Mouse (Mus musculus): Measurements from ENCODE around the gene Smim17. TPM values are rescaled to one million over a fixed set of nuclear protein-coding genes. Genes with fewer than 3 reads are reported as not detected.
"Not testable (repeated sequence)": the region's sequence is repeated elsewhere in the genome, so short reads cannot be mapped to it uniquely, and the experiment has no call there.

Gene Smim17
- polyA plus RNA-seq, 1 experiment, result not detected

GRCm38 (mm10) chr7:6466951-6467350, 68.4 kb downstream of the Smim17 start, which contains the start of gene Olfr1346:
TSS of gene Olfr1346 (plus strand) at chr7:6467101.
- H3K4me3 ChIP-seq (ENCODE audit: insufficient read depth, low read length), result no peak within 1 kb of the TSS
- H3K27ac ChIP-seq (ENCODE audit: insufficient read depth, low read length), result no peak within 1 kb of the TSS
- no peaks in the 10 kb centered on the region for H3K4me1 ChIP-seq (ENCODE audit: control insufficient read depth, insufficient read depth, low read length)
- TF ChIP-seq CTCF (IDR thresholded peaks at IDR 0.05; ENCODE audit: borderline replicate concordance, insufficient read depth, low read length), result no peak
- TF ChIP-seq POLR2A (IDR thresholded peaks at IDR 0.05; ENCODE audit: low read depth, low read length), result no peak

- H3K4me3 ChIP-seq (ENCODE audit: insufficient read depth, low read length); H3K4me1 ChIP-seq (ENCODE audit: control insufficient read depth, insufficient read depth, low read length); H3K27ac ChIP-seq (ENCODE audit: insufficient read depth, low read length): not testable (repeated sequence)
Observed at GRCm38 (mm10) chr7:6477633-6478032, 79.1 kb downstream of the Smim17 start.

Other genes with a start within 250 kb of the Smim17 start
- 14.2 and 19.0 TPM in 2 replicates for gene Zfp787, start 242.7 kb upstream of the Smim17 start, polyA plus RNA-seq (2011; ENCODE audit: insufficient read length, low read depth, missing spikeins)
- 15.2 and 20.9 TPM in 2 replicates for gene Zfp444, start 226.5 kb upstream of the Smim17 start, polyA plus RNA-seq (2011; ENCODE audit: insufficient read length, low read depth, missing spikeins)
- not detected in 2 replicates for gene Galp, start 201.6 kb upstream of the Smim17 start, polyA plus RNA-seq (2011; ENCODE audit: insufficient read length, low read depth, missing spikeins)
- gene Zscan5b, start 176.4 kb upstream of the Smim17 start, polyA plus RNA-seq (2011; ENCODE audit: insufficient read length, low read depth, missing spikeins), result not detected in 2 replicates
- not detected in 2 replicates for gene Epp13, start 146.0 kb upstream of the Smim17 start, polyA plus RNA-seq (2011; ENCODE audit: insufficient read length, low read depth, missing spikeins)
- gene Zfp667, start 112.1 kb upstream of the Smim17 start, polyA plus RNA-seq (2011; ENCODE audit: insufficient read length, low read depth, missing spikeins), result 4.1 TPM in 2 replicates
- gene Zfp583, start 67.4 kb upstream of the Smim17 start, polyA plus RNA-seq (2011; ENCODE audit: insufficient read length, low read depth, missing spikeins), result 4.7 and 6.2 TPM in 2 replicates
- gene Gm3854, start 55.0 kb upstream of the Smim17 start, polyA plus RNA-seq (2011; ENCODE audit: insufficient read length, low read depth, missing spikeins), result 0.82 and 1.4 TPM in 2 replicates
- 3.3 and 3.6 TPM in 2 replicates for gene Zfp78, start 35.4 kb upstream of the Smim17 start, polyA plus RNA-seq (2011; ENCODE audit: insufficient read length, low read depth, missing spikeins)
- 9.3 and 10.5 TPM in 2 replicates for gene Zfp28, start 15.4 kb upstream of the Smim17 start, polyA plus RNA-seq (2011; ENCODE audit: insufficient read length, low read depth, missing spikeins)
- gene Gm20715, start 11.6 kb downstream of the Smim17 start, polyA plus RNA-seq (2011; ENCODE audit: insufficient read length, low read depth, missing spikeins), result not detected in 2 replicates
- gene Olfr1344, start 40.0 kb downstream of the Smim17 start, polyA plus RNA-seq (2011; ENCODE audit: insufficient read length, low read depth, missing spikeins), result not detected in 2 replicates
- not detected in 2 replicates for gene Olfr1336, start 57.5 kb downstream of the Smim17 start, polyA plus RNA-seq (2011; ENCODE audit: insufficient read length, low read depth, missing spikeins)
- not detected in 2 replicates for gene Olfr1346, start 68.4 kb downstream of the Smim17 start, polyA plus RNA-seq (2011; ENCODE audit: insufficient read length, low read depth, missing spikeins)
- not detected in 2 replicates for gene Olfr5, start 88.2 kb downstream of the Smim17 start, polyA plus RNA-seq (2011; ENCODE audit: insufficient read length, low read depth, missing spikeins)
- gene Olfr1347, start 101.0 kb downstream of the Smim17 start, polyA plus RNA-seq (2011; ENCODE audit: insufficient read length, low read depth, missing spikeins), result not detected in 2 replicates
- not detected in 2 replicates for gene Olfr1348, start 110.0 kb downstream of the Smim17 start, polyA plus RNA-seq (2011; ENCODE audit: insufficient read length, low read depth, missing spikeins)
- not detected in 2 replicates for gene Olfr1349, start 124.2 kb downstream of the Smim17 start, polyA plus RNA-seq (2011; ENCODE audit: insufficient read length, low read depth, missing spikeins)
- not detected in 2 replicates for gene Olfr1350, start 166.1 kb downstream of the Smim17 start, polyA plus RNA-seq (2011; ENCODE audit: insufficient read length, low read depth, missing spikeins)